Mouse (Mus musculus) bone marrow macrophage, adult 2 months (primary cell): ENCODE measurements at regions not wholly inside any gene's neighbourhood (a gene's known extent, or its start where the extent isn't known, plus 50 kb on each side); places are given as distances from the start of the nearest gene placed in this dataset.

Experiments used
- CTCF ChIP-seq: IDR thresholded peaks from 2 replicates; pipeline ENCODE4 v1.5.1; 2012; ENCODE audit warnings: low read depth, mild to moderate bottlenecking, low read length, moderate library complexity
- POLR2A ChIP-seq: IDR thresholded peaks from 2 replicates; pipeline ENCODE4 v1.6.1; 2012; ENCODE audit warnings: mild to moderate bottlenecking, low read depth, low read length, borderline replicate concordance

DNA sequence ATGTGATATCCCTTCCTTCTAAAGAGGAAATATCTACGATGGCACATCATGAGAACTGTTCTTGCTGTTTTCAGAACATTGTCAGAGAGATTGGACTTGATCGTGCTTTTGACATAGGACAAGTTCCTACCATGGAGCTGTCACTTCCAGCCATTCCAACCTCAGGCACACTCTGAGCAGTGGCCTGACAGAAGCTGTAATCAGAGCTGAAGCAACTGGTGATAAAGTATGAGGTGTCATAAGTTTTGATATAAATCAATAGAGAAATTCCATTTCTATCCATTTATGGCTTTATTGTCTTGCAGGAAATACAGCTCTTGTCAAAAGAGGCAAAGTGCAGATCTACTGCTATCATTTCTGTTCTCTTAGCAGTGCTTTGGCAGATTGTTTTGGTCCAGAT, 603.7 kb upstream of the Adam24 start:
- TF ChIP-seq CTCF (no peak), POLR2A (no peak)
